Mouse (Mus musculus): ENCODE measurements around the gene Tsr3.

Gene Tsr3

DNA sequence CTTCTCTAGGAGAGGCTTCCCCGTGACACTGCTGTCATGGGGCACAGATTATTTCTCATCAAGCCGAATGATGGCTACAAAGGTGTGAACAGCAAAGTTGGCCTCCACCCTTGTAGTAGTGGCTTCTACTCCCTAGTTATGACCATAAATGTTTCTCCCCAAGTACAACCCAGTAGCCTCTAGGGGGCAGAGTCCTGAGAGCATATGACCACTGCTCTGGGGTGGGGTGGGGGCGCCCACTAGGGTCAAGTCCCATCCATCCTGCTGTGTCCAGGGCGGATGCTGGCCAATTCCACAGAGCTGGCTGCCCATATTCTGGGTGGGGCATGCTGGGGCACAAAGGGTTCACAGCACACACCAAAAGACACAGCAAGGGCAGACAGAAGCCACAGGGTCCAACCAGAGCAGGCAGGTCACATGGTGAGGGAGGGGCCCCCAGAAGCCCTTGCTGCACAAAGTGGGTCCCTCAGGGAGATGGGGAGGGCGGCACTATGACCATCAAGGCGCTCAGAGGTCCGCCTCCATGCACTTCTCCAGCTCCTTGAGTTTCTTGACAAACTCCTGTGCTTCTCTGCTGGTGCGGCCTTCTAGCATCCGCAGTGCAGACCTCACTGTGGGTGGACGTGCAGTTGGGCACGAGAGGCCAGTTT is 3.3 kb downstream of the Tsr3 start:
- DNase-seq (ENCODE audit: low spot score in 2 of 2), result no peak

DNA sequence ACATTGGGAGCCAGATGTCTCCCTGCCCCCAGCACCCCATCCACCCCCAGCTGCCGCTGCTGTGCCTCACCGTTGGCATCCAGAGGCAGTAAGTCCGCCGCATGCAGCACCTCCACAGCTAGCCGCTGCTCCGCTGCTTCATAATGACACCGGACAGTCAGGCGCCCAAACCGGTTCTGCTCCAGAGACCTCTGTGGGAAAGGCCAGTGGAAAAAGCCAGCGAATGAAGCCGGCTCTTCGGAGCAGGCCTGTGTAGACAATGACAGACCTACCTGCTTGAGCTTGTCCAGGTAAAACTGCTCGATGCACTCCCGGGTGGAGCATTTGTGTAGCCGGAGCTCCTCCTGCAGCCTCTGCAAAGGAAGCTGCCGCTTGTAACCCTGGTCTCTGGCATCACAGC is 4.3 kb downstream of the Tsr3 start:
- no peak for DNase-seq (ENCODE audit: low spot score in 2 of 2)

DNA sequence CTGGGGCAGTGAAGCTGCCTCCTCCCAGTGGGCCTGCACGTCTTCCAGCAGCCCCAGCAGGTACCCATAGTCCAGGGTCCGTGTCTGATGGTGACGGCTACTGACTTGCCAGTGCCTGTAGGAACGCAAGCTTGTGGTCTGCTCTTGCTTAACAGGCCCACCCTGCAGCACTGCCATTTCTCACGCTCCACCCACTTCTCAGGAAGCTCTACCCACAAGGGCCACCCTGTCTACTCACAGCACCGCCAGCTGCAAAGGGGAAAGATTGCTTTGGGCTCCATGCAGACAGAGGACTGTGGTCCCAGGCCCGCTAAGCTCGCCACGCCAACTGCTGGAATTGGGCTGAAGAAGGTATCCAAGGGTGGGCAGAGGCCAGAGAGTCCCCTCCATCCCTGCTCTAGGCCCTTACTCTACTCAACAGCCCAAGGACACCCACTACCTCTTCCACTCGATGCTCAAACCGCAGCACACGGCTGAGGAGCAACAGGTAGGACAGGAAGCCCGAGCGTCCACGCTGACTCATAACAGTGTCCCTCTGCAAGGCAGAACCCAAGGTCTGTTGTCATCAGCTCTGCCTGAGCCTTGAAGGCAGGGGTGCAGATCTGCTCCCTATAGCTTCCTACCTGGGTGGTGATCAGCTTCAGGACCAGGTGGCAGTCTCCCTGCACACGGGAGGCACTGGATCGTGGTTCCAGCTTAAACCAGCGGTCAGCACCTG is 8.2 kb downstream of the Tsr3 start:
- no peak for DNase-seq (ENCODE audit: low spot score in 2 of 2)

- DNase-seq (ENCODE audit: low spot score in 2 of 2), result no peak
These were observed 10.3 kb downstream of the Tsr3 start for GRCm38 (mm10) chr17:25250181-25250835.

- peak; percentile 70 to 80 for DNase-seq (ENCODE audit: low spot score in 2 of 2)
These were observed 12.7 kb downstream of the Tsr3 start for GRCm38 (mm10) chr17:25252643-25253042.

- peak; percentile 83 for DNase-seq (ENCODE audit: low spot score in 2 of 2)
These were observed 13.8 kb downstream of the Tsr3 start for GRCm38 (mm10) chr17:25253760-25254159.

DNA sequence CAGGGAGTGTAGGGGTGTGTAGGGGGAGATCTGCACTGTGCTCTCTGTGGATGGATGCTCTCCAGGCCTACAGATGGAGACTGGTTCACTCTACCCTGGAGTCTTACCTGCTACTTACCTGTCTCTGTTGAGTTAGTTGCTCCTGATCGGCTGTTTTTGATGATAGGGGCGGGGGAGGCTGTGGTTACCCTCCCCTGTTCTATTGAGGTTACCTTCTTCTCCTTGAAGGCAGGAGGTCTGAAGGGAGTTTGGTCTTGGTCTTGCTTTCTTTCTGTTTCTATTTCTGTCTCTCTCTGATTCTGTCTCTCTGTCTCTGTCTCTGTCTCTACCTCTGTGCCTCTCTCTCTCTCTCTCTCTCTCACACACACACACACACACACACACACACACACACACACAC is 15.1 kb downstream of the Tsr3 start:
- DNase-seq (ENCODE audit: low spot score in 2 of 2), result no peak

DNA sequence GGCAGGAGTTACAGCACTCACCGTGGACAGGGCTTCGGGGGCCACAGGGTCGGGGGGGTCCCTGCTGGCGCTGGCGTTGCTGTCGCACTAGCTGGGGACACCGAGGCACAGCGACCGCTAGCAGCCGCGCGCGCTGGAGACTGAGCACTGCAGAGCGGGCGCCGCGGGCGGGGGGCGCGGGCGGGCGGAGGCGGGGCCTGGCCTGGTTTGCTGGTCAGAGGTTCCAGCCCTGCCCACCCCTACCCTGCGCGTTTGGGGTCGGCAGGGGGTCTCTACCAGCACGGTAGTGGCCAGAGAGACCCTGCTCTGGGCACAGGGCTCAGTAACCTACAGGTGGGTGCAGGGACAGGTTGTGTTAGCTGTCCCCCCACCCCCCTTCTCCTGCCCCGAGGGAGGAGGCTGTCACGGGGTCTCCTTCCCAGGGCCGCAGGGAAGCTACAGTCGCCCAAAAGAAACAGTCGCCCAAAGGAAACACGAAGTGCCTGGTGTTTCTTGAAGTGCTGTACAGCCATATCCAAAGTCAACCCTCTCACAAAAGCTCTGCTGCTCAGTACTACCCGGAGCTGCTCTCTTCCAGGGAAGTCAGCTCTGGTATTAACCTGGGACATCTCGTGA is 16.3 kb downstream of the Tsr3 start, which contains the start of gene Baiap3:
Gene Baiap3 (minus strand): TSS at position 225 of the 615 bp plus-strand sequence.
- no peak for DNase-seq (ENCODE audit: low spot score in 2 of 2)

- no peak for DNase-seq (ENCODE audit: low spot score in 2 of 2)
These were observed 17.9 kb downstream of the Tsr3 start for GRCm38 (mm10) chr17:25257804-25258261.

GRCm38 (mm10) chr17:25264453-25264852 is 24.5 kb downstream of the Tsr3 start:
- peak in 1 of 2 experiments; percentile 42 for DNase-seq (ENCODE audit: low spot score in 2 of 2)

DNA sequence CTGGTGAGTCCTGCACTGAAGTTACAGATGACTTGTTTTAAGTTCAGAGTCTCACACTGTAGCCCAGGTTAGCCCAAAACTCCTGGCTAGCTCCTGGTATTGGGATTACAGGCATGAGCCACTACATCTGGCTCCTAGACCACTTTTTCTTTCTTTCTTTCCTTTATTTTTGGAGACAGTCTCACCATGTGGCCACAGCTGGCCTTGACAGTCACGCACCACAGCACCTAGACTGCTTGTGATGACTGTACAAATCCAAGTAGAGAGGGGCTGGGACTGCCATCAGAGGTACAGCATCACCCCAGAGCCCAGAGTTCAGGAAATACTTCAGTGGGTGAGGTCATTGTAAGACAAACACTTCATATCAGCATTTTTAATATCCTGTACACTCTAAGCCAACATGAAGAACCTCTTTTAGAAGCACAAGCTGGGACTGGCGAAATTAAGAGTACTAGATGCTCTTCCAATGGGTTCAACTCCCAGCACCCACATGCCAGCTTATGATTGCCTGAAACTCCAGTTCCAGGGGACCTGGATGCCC is 30.9 kb downstream of the Tsr3 start:
- no peak for DNase-seq (ENCODE audit: low spot score in 2 of 2)

GRCm38 (mm10) chr17:25272326-25272725 is 32.4 kb downstream of the Tsr3 start:
- DNase-seq (ENCODE audit: low spot score in 2 of 2), result no peak

GRCm38 (mm10) chr17:25272951-25273705 is 33.2 kb downstream of the Tsr3 start:
- peak in 1 of 2 experiments; percentile 91 for DNase-seq (ENCODE audit: low spot score in 2 of 2)

DNA sequence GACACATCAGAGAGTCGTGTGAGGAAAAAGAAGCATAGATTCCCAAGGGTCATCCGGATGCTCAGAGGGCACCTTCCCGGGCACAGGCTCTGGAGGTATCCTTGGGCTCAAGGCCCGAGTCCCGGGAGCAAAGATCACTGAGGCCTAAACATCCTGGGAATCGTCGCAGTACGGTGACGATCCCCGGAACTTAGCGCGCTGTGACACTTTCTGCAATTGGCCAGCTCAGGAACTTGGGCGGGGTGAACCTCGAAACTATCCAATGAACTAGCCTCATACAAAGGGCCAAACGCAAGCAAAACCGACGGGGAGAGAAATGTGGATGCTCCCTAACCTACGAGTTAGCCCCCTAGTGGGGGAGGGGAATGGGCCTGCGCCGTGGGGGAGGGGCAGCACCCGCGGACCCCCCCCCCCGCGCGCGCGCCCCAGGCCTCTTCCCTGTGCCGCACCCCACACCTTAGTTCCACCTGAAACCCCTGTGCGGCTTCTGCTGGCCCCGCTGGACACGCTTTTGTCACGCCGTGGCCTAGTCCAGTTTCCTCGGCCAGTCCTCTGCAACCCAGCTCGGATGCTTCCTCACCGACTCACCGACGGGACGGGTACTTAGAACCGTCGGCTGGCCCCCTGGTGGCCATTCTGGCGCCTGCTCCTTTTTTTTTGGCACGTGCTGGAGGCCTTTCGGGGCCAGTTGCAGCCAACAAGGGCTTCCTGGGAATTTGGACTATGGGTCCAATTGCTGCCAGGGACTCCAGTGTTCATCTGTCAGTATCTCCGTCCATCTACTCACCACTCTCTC is 33.9 kb downstream of the Tsr3 start:
- DNase-seq (ENCODE audit: low spot score in 2 of 2), result peak; percentile 96 to 97

DNA sequence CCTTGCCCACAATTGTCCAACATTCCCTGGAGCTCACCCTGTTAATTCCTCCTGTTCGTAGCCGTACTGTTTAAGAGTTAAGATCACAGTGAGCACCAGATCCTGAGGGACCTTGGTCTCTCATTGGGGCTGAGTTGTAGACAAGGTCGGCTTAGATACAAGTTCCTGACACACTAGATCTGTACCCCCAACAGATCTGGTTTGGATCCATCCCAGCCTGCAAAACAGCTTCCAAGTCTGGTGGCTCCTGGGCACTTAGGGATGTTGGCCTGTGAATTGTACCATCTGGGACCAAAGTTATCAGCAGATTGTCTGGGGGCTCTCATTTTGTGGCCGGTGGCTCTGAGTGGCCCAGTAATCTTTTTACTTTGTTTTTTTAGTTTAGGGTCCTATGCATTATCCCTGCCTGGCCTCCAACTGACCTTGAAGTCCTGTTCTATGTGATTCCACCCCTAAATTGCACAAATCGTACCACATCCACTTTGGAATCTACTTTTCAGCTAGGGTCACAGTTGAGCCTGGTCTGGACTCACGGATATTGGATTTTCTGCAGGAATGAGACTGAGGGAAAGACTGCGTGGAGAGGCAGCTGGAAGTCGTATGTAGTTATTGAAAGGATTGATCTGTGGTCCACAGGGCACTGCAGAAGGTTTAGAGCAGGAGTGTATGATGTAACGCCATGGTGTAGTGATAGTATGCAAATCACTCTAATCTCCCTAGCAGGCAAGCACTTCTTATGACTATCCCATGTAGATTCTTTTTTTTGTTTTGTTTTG is 34.8 kb downstream of the Tsr3 start, which contains the start of gene Ube2i:
Gene Ube2i (minus strand): TSS at position 52 of the 776 bp plus-strand sequence.
- DNase-seq (ENCODE audit: low spot score in 2 of 2), result no peak

DNA sequence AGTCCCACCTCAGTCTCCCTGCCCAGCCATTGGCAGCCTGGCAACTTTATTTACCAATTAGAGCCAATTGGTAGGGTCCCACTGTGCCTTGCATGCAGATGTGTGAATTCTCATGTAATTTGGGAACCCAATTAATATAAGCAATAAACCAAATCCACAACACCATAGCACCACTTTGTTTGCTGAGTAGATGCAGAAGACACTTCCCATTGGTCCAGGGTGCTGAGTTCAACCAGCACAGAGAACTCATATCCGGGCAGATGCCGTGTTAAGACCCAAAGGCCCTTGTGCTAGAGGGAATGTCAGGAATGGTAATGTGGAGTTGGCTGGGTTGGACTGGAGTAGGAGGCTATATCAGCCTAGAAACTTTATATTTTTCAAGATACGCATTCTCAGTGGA is 35.9 kb downstream of the Tsr3 start:
- DNase-seq (ENCODE audit: low spot score in 2 of 2), result no peak

- peak in 1 of 2 experiments; percentile 45 for DNase-seq (ENCODE audit: low spot score in 2 of 2)
These were observed 42.2 kb downstream of the Tsr3 start for GRCm38 (mm10) chr17:25282133-25282532.

DNA sequence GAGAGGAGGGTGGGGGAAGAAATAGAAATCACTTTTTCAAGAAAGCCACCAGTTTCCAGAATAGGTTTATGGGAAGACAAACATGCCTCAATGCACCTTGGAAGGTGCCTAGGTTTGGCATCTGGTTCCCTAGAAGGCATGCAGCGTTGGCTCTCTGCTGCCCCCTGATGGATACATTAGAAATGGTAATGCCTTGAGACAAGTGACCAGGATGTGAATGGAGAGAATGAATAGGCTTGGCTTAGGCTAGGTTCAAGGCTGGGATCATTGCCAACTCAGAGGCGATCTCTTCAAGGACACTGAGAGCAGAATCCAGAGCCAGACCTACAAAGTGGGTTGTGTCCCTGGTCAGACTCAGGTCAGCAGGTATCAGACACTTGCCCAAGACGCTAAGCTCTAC is 45.1 kb downstream of the Tsr3 start:
- peak; percentile 55 to 59 for DNase-seq (ENCODE audit: low spot score in 2 of 2)

GRCm38 (mm10) chr17:25288842-25289241 is 48.9 kb downstream of the Tsr3 start:
- peak; percentile 46 to 63 for DNase-seq (ENCODE audit: low spot score in 2 of 2)

Data from right cerebral cortex, postnatal 10 days (tissue).